Comparison of ENCODE assay signal across 15 mouse cellular contexts in the genomic region with DNA sequence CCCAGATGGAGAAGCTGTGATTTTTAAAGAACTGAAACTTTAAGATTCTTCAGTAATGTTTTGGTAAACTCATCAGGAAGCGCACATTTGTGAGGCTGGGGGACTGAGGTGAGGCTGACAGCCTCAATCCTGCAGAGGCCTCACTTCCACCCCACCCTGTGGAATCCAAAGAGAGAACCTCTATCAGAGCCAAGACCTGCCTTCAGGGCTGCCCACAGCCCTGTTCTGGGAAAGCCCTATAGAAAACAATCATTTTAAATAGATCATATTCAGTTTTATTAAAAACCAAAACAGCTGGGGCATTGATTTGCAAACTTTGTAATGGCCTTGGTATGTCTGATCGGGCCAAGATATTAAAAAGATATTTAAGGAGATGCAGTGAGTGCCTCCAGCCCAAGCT.
"Had no signal": no experiment of that assay in that cellular context is flagged by ENCODE, and none has a peak within 500 bp of the region (broad histone marks: within the 10 kb centered on the region; RNA-seq: fewer than 3 reads in every experiment).

No protein-coding gene starts in this region.

- H3K4me3 ChIP-seq: left cerebral cortex, adult 2 months; limb, embryonic 12.5 days; liver, embryonic 15.5 days; neural tube, embryonic 12.5 days had no signal

- H3K27ac ChIP-seq: left cerebral cortex, adult 2 months; limb, embryonic 12.5 days; liver, embryonic 15.5 days; neural tube, embryonic 12.5 days had no signal

- DNase-seq: kidney, adult 11 months; kidney, postnatal 10 days; lung, adult 2 months; lung, postnatal 36 days; midbrain, embryonic 14.5 days; right cerebral cortex, postnatal 4 days; spleen, adult 18-20 months; thymus, adult 18-20 months; thymus, postnatal 14 days had no signal

- H3K9me3 ChIP-seq: limb, embryonic 12.5 days; liver, embryonic 15.5 days; neural tube, embryonic 12.5 days had no signal

- H3K9ac ChIP-seq: limb, embryonic 12.5 days; liver, embryonic 15.5 days; neural tube, embryonic 12.5 days had no signal

- H3K36me3 ChIP-seq: limb, embryonic 12.5 days; liver, embryonic 15.5 days; neural tube, embryonic 12.5 days had no signal

- H3K4me1 ChIP-seq: liver, embryonic 15.5 days; neural tube, embryonic 12.5 days had no signal

- H3K4me2 ChIP-seq: limb, embryonic 12.5 days; liver, embryonic 11.5 days; liver, embryonic 15.5 days; neural tube, embryonic 12.5 days had no signal

- H3K27me3 ChIP-seq: limb, embryonic 12.5 days; liver, embryonic 15.5 days; neural tube, embryonic 12.5 days had no signal

- ATAC-seq: lung, postnatal 0 days had no signal
